Mouse (Mus musculus) liver, embryonic 12.5 days (tissue): ENCODE results near the gene Arhgap10. TPM values are rescaled to one million over a fixed set of nuclear protein-coding genes. Genes with fewer than 3 reads are reported as not detected.
A peak's percentile ranks its signal among the peaks of the same experiment; 100 is the strongest.

Experiments
- ATAC-seq: fragments of 200-750 bp; cut with Nextera tagmentation; 2 replicates; pipeline ENCODE4 v1.8.0; 2017; ENCODE audit warnings: moderate number of reproducible peaks, mild to moderate bottlenecking, moderate library complexity
- H3K27ac ChIP-seq: fragments of 300-500 bp; sonication (generic); 2 replicates; pipeline ENCODE4 v1.5.1; 2016; ENCODE audit warnings: mild to moderate bottlenecking
- H3K27me3 ChIP-seq: fragments of 300-500 bp; sonication (generic); replicated peaks from 2 replicates; pipeline ENCODE4 v1.6.1; 2016; ENCODE audit warnings: mild to moderate bottlenecking, moderate library complexity
- H3K36me3 ChIP-seq: fragments of 300-500 bp; sonication (generic); 2 replicates; pipeline ENCODE4 v1.6.1; 2016; ENCODE audit warnings: mild to moderate bottlenecking, moderate library complexity
- H3K4me1 ChIP-seq: fragments of 300-500 bp; sonication (generic); 2 replicates; pipeline ENCODE4 v1.6.1; 2016
- H3K4me2 ChIP-seq: fragments of 300-500 bp; sonication (generic); 2 replicates; pipeline ENCODE4 v1.6.1; 2016; ENCODE audit warnings: mild to moderate bottlenecking, moderate library complexity
- H3K4me3 ChIP-seq: fragments of 300-500 bp; sonication (generic); 2 replicates; pipeline ENCODE4 v1.5.1; 2016; ENCODE audit warnings: mild to moderate bottlenecking, moderate library complexity
- H3K9ac ChIP-seq: fragments of 300-500 bp; sonication (generic); 2 replicates; pipeline ENCODE4 v1.6.1; 2016; ENCODE audit warnings: mild to moderate bottlenecking, moderate library complexity
- H3K9me3 ChIP-seq: fragments of 300-500 bp; sonication (generic); replicated peaks from 2 replicates; pipeline ENCODE4 v1.6.1; 2016; ENCODE audit warnings: mild to moderate bottlenecking, moderate library complexity
- WGBS: fragments of 180-500 bp; shearing (Covaris S2); methylation state at CpG from one replicate; pipeline ENCODE4 v1.1.7; 2016; ENCODE audit not compliant: insufficient replicate concordance; 5-methylcytosine and 5-hydroxymethylcytosine counted together
- polyA plus RNA-seq: library from polyadenylated mRNA; unstranded; fragments of >200 nt; fragmentation: Nextera tagmentation; extraction: Ambion mirVana; gene quantifications from 2 replicates; pipeline ENCODE4 v1.2.1, GENCODE M21; 2016

The Arhgap10 gene
- polyA plus RNA-seq, 1 experiment from 2014 or later, result 13.8 TPM

GRCm38 (mm10) chr8:77284473-77284872 lies 233.3 kb downstream of the Arhgap10 start:
- H3K9ac ChIP-seq, result no peak overlapping the region
- H3K36me3 ChIP-seq, result no peaks in the 10 kb centered on the region
- H3K9me3 ChIP-seq, result no peaks in the 10 kb centered on the region
- H3K4me2 ChIP-seq, result no peak overlapping the region
- no peaks in the 10 kb centered on the region for H3K27me3 ChIP-seq
- no peak for ATAC-seq
- no peak overlapping the region for H3K4me3 ChIP-seq
- H3K27ac ChIP-seq, result no peak overlapping the region
- no peaks in the 10 kb centered on the region for H3K4me1 ChIP-seq
- 56% methylated on average over 3 of the region's 3 CpGs for WGBS

DNA sequence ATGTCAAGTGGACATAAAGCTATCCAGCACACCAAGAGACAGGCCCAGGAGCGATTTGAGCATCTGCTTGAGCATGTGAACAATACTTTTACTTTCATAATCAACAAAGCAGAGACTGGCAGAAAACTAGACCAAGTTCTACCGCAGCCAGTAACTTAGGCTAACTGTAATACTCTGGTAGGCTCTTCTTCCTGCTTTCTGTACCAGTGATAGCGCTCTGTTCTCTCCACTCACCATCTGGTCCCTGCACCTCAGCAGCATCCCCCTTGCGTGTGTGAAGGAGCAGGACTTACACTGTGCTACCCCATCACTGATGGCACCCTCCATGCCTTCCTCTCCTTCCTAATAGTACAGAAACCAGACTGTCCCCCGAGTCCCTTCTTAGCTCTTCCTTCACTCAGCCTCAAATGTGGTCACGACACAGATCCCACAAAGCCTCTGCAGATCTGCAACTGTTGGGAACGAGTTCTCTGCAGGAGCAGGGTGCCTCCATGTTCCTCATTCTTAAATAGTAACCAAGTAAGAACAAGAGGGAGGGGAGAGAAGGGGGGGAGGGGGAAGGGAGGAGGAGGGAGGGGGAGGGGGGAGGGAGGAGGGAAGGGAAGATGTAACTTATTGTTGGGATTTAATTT lies 235.0 kb downstream of the Arhgap10 start:
- Histone ChIP-seq H3K4me3 (no peak overlapping the region), H3K9me3 (no peaks in the 10 kb centered on the region), H3K4me2 (no peak overlapping the region), H3K27ac (no peak overlapping the region), H3K36me3 (no peaks in the 10 kb centered on the region), H3K4me1 (no peaks in the 10 kb centered on the region), H3K9ac (no peak overlapping the region), H3K27me3 (no peaks in the 10 kb centered on the region)
- WGBS, result 50% methylated on average over 7 of the region's 7 CpGs
- ATAC-seq, result 0 out of 2 replicates have a peak, but pooled peaks have one; percentile 32

GRCm38 (mm10) chr8:77279977-77280376 lies 237.8 kb downstream of the Arhgap10 start:
- Histone ChIP-seq H3K9me3 (no peaks in the 10 kb centered on the region), H3K4me2 (no peak overlapping the region), H3K9ac (no peak overlapping the region), H3K4me1 (no peaks in the 10 kb centered on the region), H3K27ac (no peak overlapping the region), H3K36me3 (peaks cover 7% of the 10 kb centered on the region), H3K4me3 (no peak overlapping the region), H3K27me3 (no peaks in the 10 kb centered on the region)
- 58% methylated on average over 3 of the region's 3 CpGs for WGBS
- no peak for ATAC-seq

DNA sequence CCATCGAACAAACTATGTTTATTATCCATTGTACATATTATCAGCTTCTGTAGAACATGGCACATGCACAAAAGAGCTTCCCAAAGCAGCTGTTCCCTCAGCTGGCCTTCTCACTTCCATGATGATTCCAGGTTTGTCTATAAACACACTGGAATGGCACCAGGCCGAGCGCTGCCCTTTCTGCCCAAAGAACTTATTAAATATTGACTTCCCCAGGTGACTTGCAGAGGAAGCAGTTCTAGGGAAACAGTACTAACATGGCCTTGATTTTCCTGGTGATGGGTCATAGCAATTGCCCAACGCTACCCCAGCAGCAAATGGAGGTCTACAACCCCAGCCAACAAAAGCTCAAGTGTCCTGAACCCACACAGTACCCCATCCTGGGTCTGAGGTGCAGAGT lies 239.5 kb downstream of the Arhgap10 start:
- no peaks in the 10 kb centered on the region for H3K4me1 ChIP-seq
- H3K9me3 ChIP-seq, result no peaks in the 10 kb centered on the region
- no peak for ATAC-seq
- H3K9ac ChIP-seq, result no peak overlapping the region
- H3K4me3 ChIP-seq, result no peak overlapping the region
- no peak overlapping the region for H3K27ac ChIP-seq
- no peak overlapping the region for H3K4me2 ChIP-seq
- H3K36me3 ChIP-seq, result peaks cover 7% of the 10 kb centered on the region
- WGBS, result 81% methylated on average over 4 of the region's 4 CpGs
- no peaks in the 10 kb centered on the region for H3K27me3 ChIP-seq

DNA sequence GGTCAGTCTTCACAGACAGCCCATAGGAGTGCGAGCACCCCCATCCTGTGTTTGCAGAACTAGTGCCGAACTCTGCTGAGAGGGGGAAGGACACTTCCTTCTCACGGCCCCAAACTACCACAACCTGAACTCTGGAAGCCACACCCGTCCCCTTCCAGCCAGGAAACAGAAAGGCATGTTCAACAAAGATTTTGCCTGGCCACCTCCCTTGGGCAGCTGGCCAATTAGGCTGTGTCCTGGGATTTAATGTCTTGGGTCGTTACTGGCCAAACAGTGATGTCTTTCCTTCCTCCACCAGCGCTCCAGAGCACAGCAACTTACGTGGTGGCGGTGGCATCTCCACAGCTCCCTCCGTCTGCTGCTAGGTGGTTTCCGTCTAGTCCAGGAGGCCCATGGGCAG lies 240.9 kb downstream of the Arhgap10 start:
- Histone ChIP-seq H3K9me3 (no peaks in the 10 kb centered on the region), H3K4me3 (no peak overlapping the region), H3K4me1 (no peaks in the 10 kb centered on the region), H3K9ac (no peak overlapping the region), H3K36me3 (peaks cover 7% of the 10 kb centered on the region), H3K27me3 (no peaks in the 10 kb centered on the region), H3K27ac (no peak overlapping the region), H3K4me2 (no peak overlapping the region)
- ATAC-seq, result no peak
- WGBS, result 56% methylated on average over 10 of the region's 10 CpGs

DNA sequence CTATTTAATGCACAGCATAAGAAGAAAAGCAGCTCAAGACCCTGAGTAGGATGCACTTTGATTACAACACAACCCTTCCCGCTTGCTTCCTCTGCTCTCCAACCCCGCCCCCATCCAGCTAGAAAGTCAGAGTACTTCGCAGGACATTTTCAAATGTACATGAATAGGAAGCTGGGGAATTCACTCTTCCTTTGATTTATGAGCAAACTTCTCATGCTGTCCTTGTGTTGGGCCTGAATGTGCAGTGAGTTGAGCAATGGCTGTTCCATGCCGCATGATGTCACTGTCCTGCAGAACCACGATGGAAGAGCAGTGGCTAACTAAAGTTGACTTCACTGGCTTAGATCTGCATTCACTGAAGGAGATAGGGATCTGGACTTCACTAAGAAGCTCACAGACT lies 242.2 kb downstream of the Arhgap10 start:
- Histone ChIP-seq H3K27ac (no peak overlapping the region), H3K36me3 (peaks cover 16% of the 10 kb centered on the region), H3K27me3 (no peaks in the 10 kb centered on the region), H3K9ac (no peak overlapping the region), H3K4me1 (no peaks in the 10 kb centered on the region), H3K9me3 (no peaks in the 10 kb centered on the region), H3K4me3 (no peak overlapping the region), H3K4me2 (no peak overlapping the region)
- 71% methylated on average over 5 of the region's 5 CpGs for WGBS
- no peak for ATAC-seq

- H3K27ac ChIP-seq, result no peak overlapping the region
- WGBS, result 79% methylated on average over 6 of the region's 6 CpGs
- no peak overlapping the region for H3K9ac ChIP-seq
- no peak overlapping the region for H3K4me3 ChIP-seq
- H3K4me1 ChIP-seq, result no peaks in the 10 kb centered on the region
- peaks cover 29% of the 10 kb centered on the region for H3K36me3 ChIP-seq
- ATAC-seq, result no peak
- H3K4me2 ChIP-seq, result no peak overlapping the region
- no peaks in the 10 kb centered on the region for H3K9me3 ChIP-seq
- no peaks in the 10 kb centered on the region for H3K27me3 ChIP-seq
These were observed 245.6 kb downstream of the Arhgap10 start for GRCm38 (mm10) chr8:77272136-77272535.

GRCm38 (mm10) chr8:77267941-77268405 lies 249.8 kb downstream of the Arhgap10 start:
- Histone ChIP-seq H3K4me3 (no peak overlapping the region), H3K36me3 (peaks cover 22% of the 10 kb centered on the region), H3K4me1 (no peaks in the 10 kb centered on the region), H3K27me3 (no peaks in the 10 kb centered on the region), H3K9me3 (no peaks in the 10 kb centered on the region), H3K4me2 (no peak overlapping the region), H3K9ac (no peak overlapping the region), H3K27ac (no peak overlapping the region)
- no peak for ATAC-seq
- WGBS, result 67% methylated on average over 1 of the region's 1 CpGs

GRCm38 (mm10) chr8:77262216-77263009 lies 255.3 kb downstream of the Arhgap10 start:
- Histone ChIP-seq H3K27me3 (no peaks in the 10 kb centered on the region), H3K27ac (no peak overlapping the region)
- 80% methylated on average over 12 of the region's 12 CpGs for WGBS

GRCm38 (mm10) chr8:77261215-77261614 lies 256.5 kb downstream of the Arhgap10 start:
- H3K27ac ChIP-seq, result no peak overlapping the region
- H3K4me2 ChIP-seq, result no peak overlapping the region
- H3K4me1 ChIP-seq, result no peaks in the 10 kb centered on the region
- ATAC-seq, result no peak
- H3K9me3 ChIP-seq, result no peaks in the 10 kb centered on the region
- WGBS, result 74% methylated on average over 6 of the region's 6 CpGs
- no peak overlapping the region for H3K4me3 ChIP-seq
- H3K36me3 ChIP-seq, result peaks cover 29% of the 10 kb centered on the region
- H3K27me3 ChIP-seq, result no peaks in the 10 kb centered on the region
- no peak overlapping the region for H3K9ac ChIP-seq

More at GRCm38 (mm10) chr8:77262216-77263009, 255.3 kb downstream of the Arhgap10 start:
- no peak overlapping the region for H3K4me2 ChIP-seq
- peaks cover 18% of the 10 kb centered on the region for H3K36me3 ChIP-seq
- no peak overlapping the region for H3K4me3 ChIP-seq
- H3K9ac ChIP-seq, result no peak overlapping the region
- no peaks in the 10 kb centered on the region for H3K4me1 ChIP-seq
- ATAC-seq, result no peak
- no peaks in the 10 kb centered on the region for H3K9me3 ChIP-seq

DNA sequence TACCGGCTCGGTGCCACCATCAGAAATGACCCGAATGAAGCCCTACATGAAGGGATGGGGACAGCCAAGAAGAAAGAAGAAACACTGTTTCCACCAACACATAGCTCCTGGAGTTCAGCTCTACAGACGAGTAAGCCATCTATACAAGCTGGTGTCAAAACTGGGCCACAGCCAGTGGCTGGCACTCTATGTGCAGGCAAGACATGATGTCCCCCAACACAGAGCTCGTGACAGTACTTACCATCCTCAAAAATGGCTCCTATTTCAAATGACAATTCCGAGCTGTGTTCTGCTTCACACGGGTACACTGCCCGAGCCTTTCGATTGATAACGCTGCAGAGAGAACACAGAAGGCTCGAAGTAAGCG lies 260.7 kb downstream of the Arhgap10 start:
- no peaks in the 10 kb centered on the region for H3K4me1 ChIP-seq
- no peak for ATAC-seq
- WGBS, result 85% methylated on average over 12 of the region's 12 CpGs
- H3K27ac ChIP-seq, result no peak overlapping the region
- H3K27me3 ChIP-seq, result no peaks in the 10 kb centered on the region
- no peaks in the 10 kb centered on the region for H3K9me3 ChIP-seq
- H3K36me3 ChIP-seq, result peaks cover 41% of the 10 kb centered on the region
- no peak overlapping the region for H3K4me2 ChIP-seq
- H3K9ac ChIP-seq, result no peak overlapping the region
- H3K4me3 ChIP-seq, result no peak overlapping the region

DNA sequence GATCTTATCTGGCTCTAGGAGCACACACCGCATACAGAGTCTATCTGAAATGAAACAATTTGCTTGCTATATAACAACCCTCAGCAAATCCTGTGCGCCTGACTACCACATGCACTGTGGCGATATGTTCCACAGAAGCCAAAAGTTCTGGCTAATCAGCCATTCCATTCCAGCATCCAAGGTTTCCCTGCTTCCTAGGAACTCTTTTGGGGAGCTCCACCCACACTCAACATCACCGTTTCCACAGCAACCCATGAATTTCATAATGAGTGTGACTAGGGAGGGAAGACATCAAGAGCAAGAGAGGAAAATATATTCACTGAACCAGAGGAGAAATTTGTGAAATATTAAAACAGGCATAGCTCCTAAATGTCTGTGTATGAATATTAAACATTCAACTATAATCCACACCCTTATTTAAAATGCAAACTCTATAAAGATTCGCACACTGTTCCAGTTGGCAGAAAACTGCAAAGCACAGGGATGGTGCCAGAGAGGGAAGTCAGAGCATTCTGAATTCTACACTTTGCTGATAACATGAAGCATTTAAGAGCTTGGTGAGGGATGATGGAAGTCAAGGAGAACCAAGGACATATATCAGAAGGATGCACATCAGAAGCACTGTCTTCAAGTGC lies 261.2 kb downstream of the Arhgap10 start:
- ATAC-seq, result no peak
- WGBS, result 79% methylated on average over 5 of the region's 5 CpGs

More for the DNA sequence above, 261.2 kb downstream of the Arhgap10 start:
- Histone ChIP-seq H3K4me2 (no peak overlapping the region), H3K27ac (no peak overlapping the region), H3K27me3 (no peaks in the 10 kb centered on the region), H3K9me3 (no peaks in the 10 kb centered on the region), H3K9ac (no peak overlapping the region), H3K4me1 (no peaks in the 10 kb centered on the region), H3K36me3 (peaks cover 41% of the 10 kb centered on the region), H3K4me3 (no peak overlapping the region)
